In genomic region chr12:39736097-39736920, GRCm38 (mm10) we compare ENCODE assay signal across 16 mouse cellular contexts.
DNase-seq lines count a peak whose midpoint lies in the region; ATAC-seq and TF ChIP-seq lines count a peak whose summit lies in the region.
"Had no signal": no experiment of that assay in that cellular context is flagged by ENCODE, and none has a peak within 500 bp of the region (broad histone marks: within the 10 kb centered on the region; RNA-seq: fewer than 3 reads in every experiment).

No protein-coding gene starts in this region.

- H3K9me3 ChIP-seq in forebrain, embryonic 14.5 days (replicated peaks; ENCODE audit: control insufficient read depth, low read length), result no peaks in the 10 kb centered on the region
- no peaks in the 10 kb centered on the region for H3K9me3 ChIP-seq in neural tube, embryonic 14.5 days (ENCODE audit: control insufficient read depth, low read length)
- H3K9me3 ChIP-seq: embryonic facial prominence, embryonic 15.5 days; heart, embryonic 13.5 days had no signal

- H3K4me3 ChIP-seq in left cerebral cortex, adult 2 months, result no peak overlapping the region
- H3K4me3 ChIP-seq in forebrain, embryonic 14.5 days (ENCODE audit: low read depth, low read length), result no peak overlapping the region
- no peak overlapping the region for H3K4me3 ChIP-seq in neural tube, embryonic 14.5 days (ENCODE audit: low read depth, low read length)
- H3K4me3 ChIP-seq: embryonic facial prominence, embryonic 15.5 days; heart, embryonic 13.5 days had no signal

- peak; percentile 25; the same call in 1 of the 2 replicates for ATAC-seq in forebrain, embryonic 14.5 days
- peak; percentile 85 for ATAC-seq in neural tube, embryonic 14.5 days (ENCODE audit: low read depth)

- no peak overlapping the region for H3K4me2 ChIP-seq in forebrain, embryonic 14.5 days (ENCODE audit: low read length)
- H3K4me2 ChIP-seq in neural tube, embryonic 14.5 days (ENCODE audit: low read depth, low read length), result no peak overlapping the region; the same call in 1 of the 2 replicates
- H3K4me2 ChIP-seq: embryonic facial prominence, embryonic 15.5 days; heart, embryonic 13.5 days had no signal

- no peaks in the 10 kb centered on the region for H3K36me3 ChIP-seq in forebrain, embryonic 14.5 days (ENCODE audit: control insufficient read depth, insufficient read depth, low read length)
- no peaks in the 10 kb centered on the region for H3K36me3 ChIP-seq in neural tube, embryonic 14.5 days (ENCODE audit: control insufficient read depth, insufficient read depth, low read length)
- H3K36me3 ChIP-seq: embryonic facial prominence, embryonic 15.5 days; heart, embryonic 13.5 days had no signal

- no peak for DNase-seq in left cerebral cortex, adult 2 months (ENCODE audit: extremely low spot score in 1 of 2, low spot score in 2 of 2)
- no peak for DNase-seq in left cerebral cortex, postnatal 4 days
- DNase-seq in forebrain, embryonic 14.5 days (ENCODE audit: low spot score), result peak; percentile 25
- peak; percentile 16 to 35 for DNase-seq in left cerebral cortex, postnatal 36 days (ENCODE audit: low spot score in 2 of 2)
- DNase-seq in lung, postnatal 4 days, result no peak
- DNase-seq in urinary bladder, postnatal 25 days (ENCODE audit: low spot score), result no peak
- no peak for DNase-seq in ovary, adult 18-20 months (ENCODE audit: low spot score)
- DNase-seq: adrenal gland, postnatal 14 days; cerebellum, adult 9-10 months; gastrocnemius, postnatal 10 days; kidney, adult 11 months; lung, postnatal 14 days; spleen, adult 18-20 months had no signal

- H3K4me1 ChIP-seq in forebrain, embryonic 14.5 days (ENCODE audit: control insufficient read depth, insufficient read depth, low read length), result peaks cover 9% of the 10 kb centered on the region
- peaks cover 7% of the 10 kb centered on the region; the same call in 1 of the 2 replicates for H3K4me1 ChIP-seq in neural tube, embryonic 14.5 days (ENCODE audit: control insufficient read depth, insufficient read depth, low read length)
- H3K4me1 ChIP-seq: embryonic facial prominence, embryonic 15.5 days; heart, embryonic 13.5 days had no signal

- no peaks in the 10 kb centered on the region for H3K27me3 ChIP-seq in forebrain, embryonic 14.5 days (replicated peaks; ENCODE audit: control insufficient read depth, insufficient read depth, low read length)
- H3K27me3 ChIP-seq in neural tube, embryonic 14.5 days (ENCODE audit: control insufficient read depth, insufficient read depth, low read length), result no peaks in the 10 kb centered on the region
- H3K27me3 ChIP-seq: embryonic facial prominence, embryonic 15.5 days; heart, embryonic 13.5 days had no signal

- WGBS in forebrain, embryonic 14.5 days, result 48% methylated on average over 9 of the region's 9 CpGs
- WGBS in neural tube, embryonic 14.5 days, result 11% methylated on average over 9 of the region's 9 CpGs

- peak overlapping the region; percentile 59 for H3K27ac ChIP-seq in left cerebral cortex, adult 2 months
- peak overlapping the region; percentile 15; the same call in 1 of the 2 replicates for H3K27ac ChIP-seq in forebrain, embryonic 14.5 days (ENCODE audit: low read depth, low read length)
- H3K27ac ChIP-seq in neural tube, embryonic 14.5 days (ENCODE audit: low read depth, low read length), result peak overlapping the region; percentile 55; the same call in 1 of the 2 replicates
- H3K27ac ChIP-seq: embryonic facial prominence, embryonic 15.5 days; heart, embryonic 13.5 days had no signal

- intact Hi-C loops in left cerebral cortex, adult 2 months (cut with DNase I), result loop anchor here (5.0 kb wide), 1 partner anchor 241 kb away; no protein-coding TSS in a partner anchor
- intact Hi-C loops in left cerebral cortex, postnatal 4 days (cut with DNase I), result no loop called here
- intact Hi-C loops in left cerebral cortex, postnatal 36 days (cut with DNase I), result no loop called here

- no peak for TF ChIP-seq CTCF in left cerebral cortex, adult 2 months (IDR thresholded peaks at IDR 0.05)

- no peak overlapping the region for H3K9ac ChIP-seq in forebrain, embryonic 14.5 days (ENCODE audit: low read length)
- H3K9ac ChIP-seq in neural tube, embryonic 14.5 days (replicated peaks; ENCODE audit: low read depth, low read length), result no peak overlapping the region
- H3K9ac ChIP-seq: embryonic facial prominence, embryonic 15.5 days; heart, embryonic 13.5 days had no signal

Comparison
In these comparisons a context has a peak if more than half of its experiments do, and no peak if none do; other contexts are left out.
1. DNase-seq: peak in forebrain, embryonic 14.5 days (single experiment) and left cerebral cortex, postnatal 36 days (2 of 2); none in left cerebral cortex, adult 2 months (0 of 2), left cerebral cortex, postnatal 4 days (single experiment), lung, postnatal 4 days (0 of 2), urinary bladder, postnatal 25 days (single experiment) and ovary, adult 18-20 months (single experiment).
2. Peak in every context shown above with its lines, with median percentiles within 50 percentile points of each other: H3K27ac ChIP-seq.